Mouse (Mus musculus): Measurements from ENCODE around the gene Trex2. TPM values are rescaled to one million over a fixed set of nuclear protein-coding genes. Genes with fewer than 3 reads are reported as not detected.

Trex2 gene
- polyA plus RNA-seq, 1 experiment from 2014 or later, result not detected

DNA sequence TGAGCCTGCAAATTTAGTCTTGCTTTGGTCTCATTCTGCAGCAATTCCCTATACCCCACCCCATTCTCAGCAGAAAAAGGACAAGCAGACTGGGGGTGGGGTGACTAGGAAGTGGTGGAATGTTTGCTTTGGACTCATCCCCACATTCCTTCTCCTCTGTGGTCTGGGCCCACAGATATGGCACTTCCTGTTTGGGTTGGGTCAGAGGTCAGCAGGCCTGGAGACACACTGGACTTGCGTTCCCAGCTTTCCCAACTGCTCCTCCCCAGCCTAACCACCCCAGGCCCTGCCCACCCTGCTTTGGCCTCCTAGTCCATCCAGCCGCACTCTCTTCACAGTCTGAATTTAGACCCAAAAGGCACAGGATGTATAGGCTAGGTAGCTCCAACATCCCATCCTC is 41.5 kb upstream of the Trex2 start:
- Histone ChIP-seq H3K4me1 (replicated peaks; ENCODE audit: control insufficient read depth, insufficient read depth, low read length) (peaks cover 15% of the 10 kb centered on the region; the same call in 1 of the 2 replicates), H3K4me2 (ENCODE audit: low read length) (no peak overlapping the region), H3K36me3 (ENCODE audit: control insufficient read depth, insufficient read depth, low read length) (no peaks in the 10 kb centered on the region), H3K9me3 (ENCODE audit: control insufficient read depth, low read length) (no peaks in the 10 kb centered on the region), H3K4me3 (ENCODE audit: low read depth, low read length) (no peak overlapping the region), H3K27ac (ENCODE audit: low read depth) (peak overlapping the region; percentile 43; the same call in 1 of the 2 replicates), H3K27me3 (replicated peaks; ENCODE audit: control insufficient read depth, insufficient read depth, low read length) (0 out of 2 replicates have a peak, but pooled peaks cover 5% of the 10 kb centered on the region), H3K9ac (ENCODE audit: low read length) (no peak overlapping the region)
- ATAC-seq (replicated peaks; ENCODE audit: low FRiP score, low TSS enrichment, low read depth) (0 out of 2 replicates have a peak, but pooled peaks have one; percentile 36), DNase-seq (ENCODE audit: low spot score) (no peak)
- WGBS, result 31% methylated on average over 2 of the region's 2 CpGs

DNA sequence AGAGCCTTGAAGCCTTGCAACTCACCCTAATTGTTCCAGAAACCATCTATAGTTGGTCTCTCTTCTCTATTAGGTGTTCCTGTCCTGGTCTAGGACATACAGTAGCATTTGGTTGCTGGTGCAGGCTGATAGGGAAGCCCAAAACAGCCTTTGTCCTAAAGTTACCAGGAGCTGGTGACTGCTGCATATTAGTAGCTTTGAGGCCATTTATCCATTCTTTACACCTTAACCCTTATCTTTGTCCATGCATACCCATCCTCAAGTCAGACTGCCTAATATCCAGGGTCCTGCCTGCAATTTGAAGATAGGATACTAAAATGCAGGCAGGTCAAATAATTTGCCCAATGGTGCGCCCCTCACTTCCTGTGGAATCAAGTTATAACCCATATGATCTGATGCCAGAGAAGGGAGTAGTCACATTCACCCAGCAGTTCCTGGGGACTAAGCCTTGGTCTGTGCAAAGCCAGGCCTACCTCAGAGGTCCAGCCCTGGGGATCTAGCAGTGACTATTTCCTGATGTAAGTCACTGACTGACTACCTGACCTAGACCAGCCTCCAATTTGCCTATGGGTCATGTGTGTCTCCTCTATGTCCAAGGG is 40.6 kb upstream of the Trex2 start:
- no peak overlapping the region for H3K4me2 ChIP-seq (ENCODE audit: low read length)
- H3K9me3 ChIP-seq (ENCODE audit: control insufficient read depth, low read length), result no peaks in the 10 kb centered on the region
- WGBS, result 100% methylated on average over 1 of the region's 1 CpGs
- H3K27ac ChIP-seq (ENCODE audit: low read depth), result 0 out of 2 replicates have a peak overlapping the region, but pooled peaks have one; percentile 43
- H3K4me3 ChIP-seq (ENCODE audit: low read depth, low read length), result no peak overlapping the region
- ATAC-seq (replicated peaks; ENCODE audit: low FRiP score, low TSS enrichment, low read depth), result no peak
- H3K27me3 ChIP-seq (replicated peaks; ENCODE audit: control insufficient read depth, insufficient read depth, low read length), result 0 out of 2 replicates have a peak, but pooled peaks cover 5% of the 10 kb centered on the region
- peaks cover 13% of the 10 kb centered on the region; the same call in 1 of the 2 replicates for H3K4me1 ChIP-seq (replicated peaks; ENCODE audit: control insufficient read depth, insufficient read depth, low read length)
- DNase-seq (ENCODE audit: low spot score), result no peak
- H3K36me3 ChIP-seq (ENCODE audit: control insufficient read depth, insufficient read depth, low read length), result no peaks in the 10 kb centered on the region
- H3K9ac ChIP-seq (ENCODE audit: low read length), result no peak overlapping the region

DNA sequence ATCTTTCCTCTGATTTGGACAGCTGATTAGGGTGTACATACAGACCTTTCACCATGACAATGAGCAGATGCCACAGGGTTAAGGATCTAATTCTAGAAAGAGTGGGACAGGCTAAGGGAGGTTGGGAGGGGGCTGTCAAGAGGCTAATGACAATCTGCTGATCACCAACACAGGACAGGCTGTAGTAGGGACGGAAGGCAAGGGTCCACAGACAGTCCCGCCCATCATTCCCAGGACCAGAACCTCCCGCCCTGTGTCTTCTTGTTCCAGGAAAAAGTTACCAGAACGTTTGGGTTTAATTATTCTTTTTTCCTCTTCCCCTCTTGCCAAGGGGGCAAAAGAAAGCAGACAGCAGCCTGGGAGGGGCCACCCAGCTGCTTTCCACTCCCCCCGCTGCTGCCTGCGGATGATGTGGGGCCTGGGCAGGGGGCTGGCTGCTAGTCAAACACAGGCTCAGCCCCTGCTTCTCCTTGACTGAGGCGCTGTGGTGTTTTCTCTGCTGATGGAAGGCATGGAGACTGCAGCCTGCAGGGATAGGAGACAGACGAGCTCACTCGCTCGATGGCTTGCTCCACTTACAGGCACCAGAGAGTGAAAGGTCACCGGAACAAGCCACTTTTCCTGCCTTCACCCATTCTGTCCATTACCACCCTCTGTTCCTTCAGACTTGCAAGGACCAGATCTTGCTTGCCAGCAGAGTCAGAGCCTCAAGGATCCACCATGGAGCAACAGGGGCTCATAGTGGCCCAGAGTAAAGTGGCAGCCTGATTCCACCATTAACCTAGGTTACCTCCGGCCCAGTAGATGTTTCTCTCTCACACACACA is 39.4 kb upstream of the Trex2 start:
- Histone ChIP-seq H3K4me2 (ENCODE audit: low read length) (no peak overlapping the region), H3K36me3 (ENCODE audit: control insufficient read depth, insufficient read depth, low read length) (no peaks in the 10 kb centered on the region), H3K4me3 (ENCODE audit: low read depth, low read length) (no peak overlapping the region), H3K9ac (ENCODE audit: low read length) (no peak overlapping the region), H3K4me1 (replicated peaks; ENCODE audit: control insufficient read depth, insufficient read depth, low read length) (peaks cover 10% of the 10 kb centered on the region; the same call in 1 of the 2 replicates), H3K27me3 (replicated peaks; ENCODE audit: control insufficient read depth, insufficient read depth, low read length) (no peaks in the 10 kb centered on the region), H3K9me3 (ENCODE audit: control insufficient read depth, low read length) (no peaks in the 10 kb centered on the region), H3K27ac (ENCODE audit: low read depth) (peak overlapping the region; percentile 67)
- WGBS, result 42% methylated on average over 10 of the region's 12 CpGs
- 0 out of 2 replicates have a peak, but pooled peaks have one; percentile 8 for ATAC-seq (replicated peaks; ENCODE audit: low FRiP score, low TSS enrichment, low read depth)
- DNase-seq (ENCODE audit: low spot score), result no peak

DNA sequence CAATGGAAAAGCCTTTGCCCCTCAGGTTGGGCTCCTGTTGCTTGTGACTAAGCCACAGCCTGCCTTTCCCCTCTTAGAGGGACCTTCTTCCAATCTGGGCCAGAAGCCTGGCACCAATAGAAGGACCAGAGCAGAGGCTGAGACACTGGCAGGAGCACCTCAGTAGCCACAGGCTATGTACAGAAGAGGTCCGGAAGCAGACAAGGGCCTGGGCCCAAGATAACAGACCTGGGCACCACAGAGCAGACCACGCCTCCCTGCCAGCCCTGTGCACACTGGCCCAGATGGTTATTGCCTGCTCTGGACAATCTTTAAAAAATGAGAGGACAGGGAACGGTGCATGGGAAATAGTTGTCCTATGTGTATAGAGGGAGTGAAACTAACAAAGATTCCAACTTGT is 36.6 kb upstream of the Trex2 start:
- Histone ChIP-seq H3K9me3 (ENCODE audit: control insufficient read depth, low read length) (no peaks in the 10 kb centered on the region), H3K36me3 (ENCODE audit: control insufficient read depth, insufficient read depth, low read length) (no peaks in the 10 kb centered on the region), H3K9ac (ENCODE audit: low read length) (no peak overlapping the region), H3K4me1 (replicated peaks; ENCODE audit: control insufficient read depth, insufficient read depth, low read length) (peaks cover 10% of the 10 kb centered on the region; the same call in 1 of the 2 replicates), H3K4me2 (ENCODE audit: low read length) (no peak overlapping the region), H3K27me3 (replicated peaks; ENCODE audit: control insufficient read depth, insufficient read depth, low read length) (no peaks in the 10 kb centered on the region), H3K27ac (ENCODE audit: low read depth) (no peak overlapping the region), H3K4me3 (ENCODE audit: low read depth, low read length) (no peak overlapping the region)
- no peak for ATAC-seq (replicated peaks; ENCODE audit: low FRiP score, low TSS enrichment, low read depth)
- 83% methylated on average over 3 of the region's 3 CpGs for WGBS
- DNase-seq (ENCODE audit: low spot score), result no peak

DNA sequence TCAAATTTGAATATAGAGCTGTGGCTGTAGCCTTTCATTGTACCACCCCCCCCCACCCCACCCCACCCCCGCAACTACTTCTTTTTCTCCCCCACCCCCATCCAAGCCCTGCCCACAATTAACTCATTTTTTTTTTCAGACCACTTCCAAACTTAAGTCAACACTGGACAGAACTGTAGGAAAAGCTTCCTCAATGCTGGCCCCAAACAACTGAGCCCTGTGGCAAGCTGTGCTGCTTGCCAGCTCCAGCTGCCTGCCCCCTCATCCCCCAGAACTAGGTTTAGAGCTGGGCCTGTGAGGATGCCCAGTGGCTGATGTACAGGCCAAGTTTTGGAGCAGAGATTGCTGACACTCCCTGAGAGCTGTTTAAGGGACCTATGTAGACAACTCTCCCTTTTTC is 33.6 kb upstream of the Trex2 start:
- Histone ChIP-seq H3K9ac (ENCODE audit: low read length) (no peak overlapping the region), H3K36me3 (ENCODE audit: control insufficient read depth, insufficient read depth, low read length) (no peaks in the 10 kb centered on the region), H3K4me3 (ENCODE audit: low read depth, low read length) (no peak overlapping the region), H3K4me1 (replicated peaks; ENCODE audit: control insufficient read depth, insufficient read depth, low read length) (no peaks in the 10 kb centered on the region; the same call in 1 of the 2 replicates), H3K4me2 (ENCODE audit: low read length) (no peak overlapping the region), H3K27ac (ENCODE audit: low read depth) (no peak overlapping the region), H3K9me3 (ENCODE audit: control insufficient read depth, low read length) (no peaks in the 10 kb centered on the region), H3K27me3 (replicated peaks; ENCODE audit: control insufficient read depth, insufficient read depth, low read length) (no peaks in the 10 kb centered on the region)
- no peak for DNase-seq (ENCODE audit: low spot score)
- no peak for ATAC-seq (replicated peaks; ENCODE audit: low FRiP score, low TSS enrichment, low read depth)
- WGBS, result 78% methylated on average over 1 of the region's 1 CpGs

DNA sequence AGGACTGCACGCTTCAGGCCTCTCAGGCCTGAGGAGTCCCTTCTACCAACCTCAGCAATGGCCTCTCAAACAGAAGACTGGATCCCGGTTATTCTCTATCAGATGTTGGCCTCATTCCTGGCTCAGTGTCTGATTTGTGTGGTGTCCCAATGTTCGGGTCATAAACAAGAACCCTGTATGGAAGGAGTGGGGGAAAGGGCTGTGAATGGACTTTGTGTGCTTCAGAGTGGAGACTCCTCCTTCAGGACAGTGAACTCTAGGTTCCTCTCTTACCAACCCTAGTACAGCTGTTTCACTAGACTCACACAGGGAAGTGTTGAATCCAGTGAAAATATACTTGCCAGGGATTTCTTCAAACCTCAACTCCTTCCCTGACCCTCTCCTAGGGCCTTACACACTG is 33.2 kb upstream of the Trex2 start:
- H3K4me3 ChIP-seq (ENCODE audit: low read depth, low read length), result no peak overlapping the region
- 48% methylated on average over 2 of the region's 3 CpGs for WGBS
- H3K27me3 ChIP-seq (replicated peaks; ENCODE audit: control insufficient read depth, insufficient read depth, low read length), result no peaks in the 10 kb centered on the region
- no peak overlapping the region for H3K9ac ChIP-seq (ENCODE audit: low read length)
- DNase-seq (ENCODE audit: low spot score), result no peak
- H3K4me2 ChIP-seq (ENCODE audit: low read length), result no peak overlapping the region
- H3K9me3 ChIP-seq (ENCODE audit: control insufficient read depth, low read length), result no peaks in the 10 kb centered on the region
- peak overlapping the region; percentile 57; the same call in 1 of the 2 replicates for H3K27ac ChIP-seq (ENCODE audit: low read depth)
- H3K4me1 ChIP-seq (replicated peaks; ENCODE audit: control insufficient read depth, insufficient read depth, low read length), result no peaks in the 10 kb centered on the region; the same call in 1 of the 2 replicates
- H3K36me3 ChIP-seq (ENCODE audit: control insufficient read depth, insufficient read depth, low read length), result no peaks in the 10 kb centered on the region
- no peak for ATAC-seq (replicated peaks; ENCODE audit: low FRiP score, low TSS enrichment, low read depth)

DNA sequence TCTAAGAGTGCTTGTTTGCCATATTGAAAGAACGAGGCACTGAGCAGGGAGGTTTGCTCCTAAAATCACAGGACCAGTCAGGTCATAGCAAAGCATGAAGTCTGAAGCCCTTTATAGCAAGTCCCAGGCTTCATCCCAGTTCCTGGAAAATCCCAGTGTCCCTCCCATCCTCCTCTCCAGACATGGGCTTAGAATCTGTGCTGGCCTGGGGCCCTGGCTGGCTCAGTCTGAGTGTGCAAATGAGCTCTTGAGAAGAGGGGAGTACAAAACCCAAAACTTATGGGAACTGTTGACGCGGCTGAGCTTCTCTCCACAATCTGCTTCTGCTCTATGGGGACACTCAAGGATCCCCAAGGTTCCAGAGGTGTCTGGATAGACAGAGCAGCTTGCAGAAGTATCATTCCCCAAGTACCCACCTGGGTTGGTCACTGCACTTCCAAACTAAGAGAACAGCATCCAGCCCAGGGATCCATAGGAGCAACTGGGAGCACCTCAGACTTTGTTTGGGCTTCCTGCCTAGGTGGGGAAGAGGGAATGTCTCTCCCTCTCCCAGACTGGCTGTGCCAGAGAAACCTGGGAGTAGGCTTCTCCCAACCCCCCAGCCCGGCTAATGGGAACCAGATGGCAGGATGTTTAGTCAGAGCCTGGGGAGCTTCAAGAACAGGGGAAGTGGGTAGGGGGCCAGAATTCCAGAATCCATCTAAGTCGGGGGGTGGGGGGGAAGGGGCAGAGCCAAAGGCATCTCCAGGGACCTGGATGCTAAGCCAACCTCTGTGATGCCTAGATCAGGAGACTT is 32.5 kb upstream of the Trex2 start:
- Histone ChIP-seq H3K4me2 (ENCODE audit: low read length) (no peak overlapping the region), H3K27ac (ENCODE audit: low read depth) (peak overlapping the region; percentile 57)

DNA sequence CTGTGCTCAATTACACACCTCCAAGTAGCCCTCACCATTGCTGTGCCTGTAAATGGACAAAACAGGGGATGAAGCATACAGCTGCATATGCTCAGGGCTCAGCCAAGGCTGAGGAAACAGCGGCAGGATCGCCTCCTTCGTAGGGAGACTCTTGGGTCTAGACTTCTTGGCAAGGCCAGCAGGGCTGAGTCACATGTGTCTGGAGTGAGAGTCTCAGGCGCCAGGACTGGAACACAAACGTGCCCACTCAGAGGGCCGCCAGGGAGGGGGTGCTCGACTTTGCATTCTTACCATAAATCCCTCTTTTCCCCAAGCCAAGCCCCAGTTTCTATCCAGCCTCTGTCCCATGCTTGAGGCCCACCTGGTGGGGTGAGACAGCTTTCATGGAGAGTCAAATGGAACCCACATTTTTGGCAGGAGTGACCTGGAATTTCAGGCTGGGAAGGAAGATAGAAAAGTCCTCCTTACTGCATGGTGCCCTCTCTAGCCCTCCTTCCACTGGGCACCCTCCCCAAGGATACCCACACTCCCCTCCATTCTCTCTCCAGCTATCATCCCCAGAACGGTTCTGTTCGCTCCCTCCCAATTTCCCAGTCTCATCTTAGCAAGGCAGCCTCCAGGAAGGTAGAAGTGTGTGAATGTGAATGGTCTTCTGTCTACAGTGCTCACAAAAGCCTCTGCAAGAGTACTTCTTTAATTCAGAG is 30.5 kb upstream of the Trex2 start:
- no peaks in the 10 kb centered on the region for H3K36me3 ChIP-seq (ENCODE audit: control insufficient read depth, insufficient read depth, low read length)
- no peak overlapping the region for H3K4me3 ChIP-seq (ENCODE audit: low read depth, low read length)
- DNase-seq (ENCODE audit: low spot score) (peak; percentile 23), ATAC-seq (replicated peaks; ENCODE audit: low FRiP score, low TSS enrichment, low read depth) (no peak)
- no peaks in the 10 kb centered on the region; the same call in 1 of the 2 replicates for H3K4me1 ChIP-seq (replicated peaks; ENCODE audit: control insufficient read depth, insufficient read depth, low read length)
- H3K9me3 ChIP-seq (ENCODE audit: control insufficient read depth, low read length), result no peaks in the 10 kb centered on the region
- no peak overlapping the region for H3K27ac ChIP-seq (ENCODE audit: low read depth)
- 56% methylated on average over 9 of the region's 9 CpGs for WGBS
- H3K4me2 ChIP-seq (ENCODE audit: low read length), result no peak overlapping the region
- no peak overlapping the region for H3K9ac ChIP-seq (ENCODE audit: low read length)
- H3K27me3 ChIP-seq (replicated peaks; ENCODE audit: control insufficient read depth, insufficient read depth, low read length), result no peaks in the 10 kb centered on the region

More for the DNA sequence above, 32.5 kb upstream of the Trex2 start:
- no peaks in the 10 kb centered on the region for H3K9me3 ChIP-seq (ENCODE audit: control insufficient read depth, low read length)
- DNase-seq (ENCODE audit: low spot score) (no peak), ATAC-seq (replicated peaks; ENCODE audit: low FRiP score, low TSS enrichment, low read depth) (no peak)
- H3K27me3 ChIP-seq (replicated peaks; ENCODE audit: control insufficient read depth, insufficient read depth, low read length), result no peaks in the 10 kb centered on the region
- H3K4me3 ChIP-seq (ENCODE audit: low read depth, low read length), result no peak overlapping the region
- no peaks in the 10 kb centered on the region for H3K36me3 ChIP-seq (ENCODE audit: control insufficient read depth, insufficient read depth, low read length)
- no peaks in the 10 kb centered on the region; the same call in 1 of the 2 replicates for H3K4me1 ChIP-seq (replicated peaks; ENCODE audit: control insufficient read depth, insufficient read depth, low read length)
- 50% methylated on average over 5 of the region's 5 CpGs for WGBS
- H3K9ac ChIP-seq (ENCODE audit: low read length), result no peak overlapping the region
